Mouse (Mus musculus): ENCODE measurements around the gene Zswim1.
"Not testable (repeated sequence)": the region's sequence is repeated elsewhere in the genome, so short reads cannot be mapped to it uniquely, and the experiment has no call there.

Zswim1 gene

GRCm38 (mm10) chr2:164866741-164867551 is 44.5 kb downstream of the Zswim1 start:
- no peak for DNase-seq (ENCODE audit: low read depth, low spot score)

DNA sequence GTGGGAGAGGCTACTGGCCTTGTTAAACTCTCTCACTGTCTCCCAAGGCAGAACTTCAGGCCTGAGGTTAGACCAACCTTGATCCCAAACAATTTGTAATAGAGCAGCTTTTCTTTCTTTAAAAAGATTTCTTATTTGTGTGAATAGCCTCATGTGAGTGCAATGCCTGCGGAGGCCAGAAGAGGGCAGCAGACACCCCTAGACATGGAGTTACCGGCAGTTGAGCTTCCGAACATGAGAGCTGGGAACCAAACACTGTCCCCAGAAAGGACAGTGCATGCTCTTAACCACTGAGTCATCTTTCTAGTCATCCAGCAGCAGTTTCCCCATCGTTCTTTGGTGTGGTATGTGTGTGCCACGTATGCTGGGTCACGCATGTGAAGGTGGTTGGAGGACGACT is 45.1 kb downstream of the Zswim1 start:
- DNase-seq (ENCODE audit: low read depth, low spot score) = no peak

DNA sequence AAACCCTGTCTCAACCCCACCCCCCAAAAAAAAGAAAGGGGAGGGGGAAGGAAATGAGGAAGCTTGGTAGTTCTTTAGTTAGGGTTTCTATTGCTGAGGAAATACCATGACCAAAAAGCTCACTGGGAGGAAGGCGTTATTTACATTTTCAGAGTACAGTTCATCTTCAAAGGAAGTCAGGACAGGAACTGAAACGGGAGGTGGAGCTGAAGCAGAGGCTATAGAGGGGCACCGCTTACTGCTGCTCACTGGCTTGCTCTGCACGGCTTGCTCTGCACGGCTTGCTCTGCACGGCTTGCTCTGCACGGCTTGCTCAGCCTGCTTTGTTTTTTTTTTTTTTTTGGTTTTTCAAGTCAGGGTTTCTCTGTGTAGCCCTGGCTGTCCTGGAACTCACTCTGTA is 46.0 kb downstream of the Zswim1 start:
- DNase-seq (ENCODE audit: low read depth, low spot score) = no peak

- no peak for DNase-seq (ENCODE audit: low read depth, low spot score)
Measured at GRCm38 (mm10) chr2:164871602-164872303, 49.3 kb downstream of the Zswim1 start.

- no peak for DNase-seq (ENCODE audit: low read depth, low spot score)
Measured at GRCm38 (mm10) chr2:164873621-164874020, 51.1 kb downstream of the Zswim1 start.

GRCm38 (mm10) chr2:164874239-164874769 is 51.8 kb downstream of the Zswim1 start:
- DNase-seq (ENCODE audit: low read depth, low spot score) = no peak

DNA sequence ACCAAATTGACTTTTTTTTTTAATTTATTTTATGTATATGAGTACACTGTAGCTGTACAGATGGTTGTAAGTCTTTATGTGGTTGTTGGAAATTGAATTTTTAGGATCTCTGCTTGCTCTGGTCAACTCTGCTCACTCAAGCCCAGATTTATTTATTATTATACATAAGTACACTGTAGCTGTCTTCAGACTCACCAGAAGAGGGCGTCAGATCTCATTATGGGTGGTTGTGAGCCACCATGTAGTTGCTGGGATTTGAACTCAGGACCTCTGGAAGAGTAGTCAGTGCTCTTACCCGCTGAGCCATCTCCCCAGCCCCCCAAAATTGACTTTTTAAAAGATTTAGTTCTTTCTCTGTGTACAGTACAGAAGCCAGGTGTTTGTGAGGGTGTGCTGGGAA is 53.2 kb downstream of the Zswim1 start:
- not testable (repeated sequence) for DNase-seq (ENCODE audit: low read depth, low spot score)

All from brain, embryonic 18.5 days (tissue).